Mouse (Mus musculus): ENCODE data around the gene Slc7a8. TPM values are rescaled to one million over a fixed set of nuclear protein-coding genes. Genes with fewer than 3 reads are reported as not detected.

The Slc7a8 gene
- polyA plus RNA-seq, 1 experiment from 2014 or later, result 2.2 TPM

GRCm38 (mm10) chr14:54705844-54706243 lies 75.9 kb downstream of the Slc7a8 start:
- H3K4me1 ChIP-seq (ENCODE audit: insufficient read depth), result peaks cover 23% of the 10 kb centered on the region
- DNase-seq (peak; percentile 89), ATAC-seq (peak; percentile 97)
- 3% methylated on average over 5 of the region's 5 CpGs for WGBS (ENCODE audit: insufficient replicate concordance)
- H3K9ac ChIP-seq (replicated peaks), result no peak overlapping the region; the same call in 1 of the 2 replicates
- peak overlapping the region; percentile 66 for H3K27ac ChIP-seq (ENCODE audit: low read depth)
- no peaks in the 10 kb centered on the region for H3K9me3 ChIP-seq (ENCODE audit: low read length)
- peaks cover 4% of the 10 kb centered on the region for H3K27me3 ChIP-seq (ENCODE audit: insufficient read depth, low read length)
- TF ChIP-seq CTCF (IDR thresholded peaks at IDR 0.05; ENCODE audit: low read depth) (peak; percentile 35), EP300 (IDR thresholded peaks at IDR 0.05; ENCODE audit: low read depth) (peak; percentile 96)
- H3K36me3 ChIP-seq (replicated peaks; ENCODE audit: insufficient read depth, low read length), result no peaks in the 10 kb centered on the region
- H3K4me3 ChIP-seq (ENCODE audit: low read depth, low read length), result 0 out of 2 replicates have a peak overlapping the region, but pooled peaks have one; percentile 0
- H3K4me2 ChIP-seq (ENCODE audit: low read depth, low read length), result peak overlapping the region; percentile 47

DNA sequence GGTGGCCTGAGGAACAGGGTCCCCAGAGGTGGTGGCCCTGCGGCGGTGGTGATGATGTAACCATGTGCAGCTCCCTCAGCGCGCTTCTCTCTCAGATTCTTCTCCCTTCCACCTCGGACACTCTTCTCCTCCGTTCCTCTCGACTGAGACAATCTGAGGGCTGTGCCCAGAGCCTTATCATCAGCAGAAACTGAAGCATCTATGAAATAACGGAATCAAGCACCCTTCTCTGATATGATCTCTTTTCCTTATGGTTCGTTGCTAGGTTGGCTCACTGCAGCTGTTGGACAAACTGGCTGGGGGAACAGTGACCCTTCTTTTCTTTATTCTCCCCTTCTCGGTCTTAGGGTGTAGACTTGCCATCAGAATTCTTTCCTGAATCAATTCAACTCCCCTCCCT lies 78.5 kb downstream of the Slc7a8 start:
- no peak for TF ChIP-seq CTCF (IDR thresholded peaks at IDR 0.05; ENCODE audit: low read depth)
- TF ChIP-seq EP300 (IDR thresholded peaks at IDR 0.05; ENCODE audit: low read depth), result no peak
- Histone ChIP-seq H3K27me3 (ENCODE audit: insufficient read depth, low read length) (peaks cover 4% of the 10 kb centered on the region), H3K9ac (replicated peaks) (no peak overlapping the region), H3K36me3 (replicated peaks; ENCODE audit: insufficient read depth, low read length) (no peaks in the 10 kb centered on the region), H3K4me2 (ENCODE audit: low read depth, low read length) (peak overlapping the region; percentile 22; the same call in 1 of the 2 replicates), H3K9me3 (ENCODE audit: low read length) (no peaks in the 10 kb centered on the region), H3K4me3 (ENCODE audit: low read depth, low read length) (no peak overlapping the region), H3K27ac (ENCODE audit: low read depth) (no peak overlapping the region), H3K4me1 (ENCODE audit: insufficient read depth) (peaks cover 23% of the 10 kb centered on the region)
- no peak for DNase-seq
- WGBS (ENCODE audit: insufficient replicate concordance), result 45% methylated on average over 10 of the region's 10 CpGs
- ATAC-seq, result no peak

DNA sequence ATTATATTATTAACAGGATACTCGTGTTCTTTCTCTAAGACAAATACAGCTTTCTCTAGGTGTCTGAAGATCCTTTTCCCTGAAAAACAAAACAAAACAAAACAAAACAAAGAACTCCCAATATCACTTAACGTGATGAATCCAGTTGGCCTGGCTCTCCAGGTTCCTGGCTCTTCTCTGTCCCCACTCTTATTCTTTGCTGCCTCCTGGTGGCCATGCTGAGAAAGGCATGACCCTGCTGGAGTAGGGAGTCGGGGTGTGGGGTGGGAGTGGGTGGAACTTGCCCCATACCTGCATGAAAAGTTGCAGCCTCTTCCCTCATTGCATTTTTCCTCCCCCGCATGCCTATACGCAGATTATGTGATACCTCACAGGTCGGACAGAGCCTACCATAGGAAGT lies 80.4 kb downstream of the Slc7a8 start:
- Histone ChIP-seq H3K4me3 (ENCODE audit: low read depth, low read length) (no peak overlapping the region), H3K9ac (replicated peaks) (no peak overlapping the region), H3K9me3 (ENCODE audit: low read length) (no peaks in the 10 kb centered on the region), H3K4me2 (ENCODE audit: low read depth, low read length) (no peak overlapping the region), H3K36me3 (replicated peaks; ENCODE audit: insufficient read depth, low read length) (no peaks in the 10 kb centered on the region), H3K27me3 (ENCODE audit: insufficient read depth, low read length) (peaks cover 4% of the 10 kb centered on the region; the same call in 1 of the 2 replicates), H3K27ac (ENCODE audit: low read depth) (no peak overlapping the region), H3K4me1 (ENCODE audit: insufficient read depth) (peaks cover 16% of the 10 kb centered on the region)
- ATAC-seq (no peak), DNase-seq (peak; percentile 88)
- no peak for TF ChIP-seq EP300 (IDR thresholded peaks at IDR 0.05; ENCODE audit: low read depth)
- TF ChIP-seq CTCF (IDR thresholded peaks at IDR 0.05; ENCODE audit: low read depth), result peak; percentile 98
- WGBS (ENCODE audit: insufficient replicate concordance), result 8% methylated on average over 6 of the region's 6 CpGs

GRCm38 (mm10) chr14:54699586-54699985 lies 82.2 kb downstream of the Slc7a8 start:
- 66% methylated on average over 3 of the region's 3 CpGs for WGBS (ENCODE audit: insufficient replicate concordance)
- Histone ChIP-seq H3K4me2 (ENCODE audit: low read depth, low read length) (no peak overlapping the region), H3K4me3 (ENCODE audit: low read depth, low read length) (no peak overlapping the region), H3K9me3 (ENCODE audit: low read length) (no peaks in the 10 kb centered on the region), H3K9ac (replicated peaks) (no peak overlapping the region), H3K4me1 (ENCODE audit: insufficient read depth) (no peaks in the 10 kb centered on the region; the same call in 1 of the 2 replicates), H3K27me3 (ENCODE audit: insufficient read depth, low read length) (peaks cover 4% of the 10 kb centered on the region; the same call in 1 of the 2 replicates), H3K36me3 (replicated peaks; ENCODE audit: insufficient read depth, low read length) (no peaks in the 10 kb centered on the region), H3K27ac (ENCODE audit: low read depth) (no peak overlapping the region)
- ATAC-seq (no peak), DNase-seq (no peak)
- TF ChIP-seq EP300 (IDR thresholded peaks at IDR 0.05; ENCODE audit: low read depth) (no peak), CTCF (IDR thresholded peaks at IDR 0.05; ENCODE audit: low read depth) (no peak)

DNA sequence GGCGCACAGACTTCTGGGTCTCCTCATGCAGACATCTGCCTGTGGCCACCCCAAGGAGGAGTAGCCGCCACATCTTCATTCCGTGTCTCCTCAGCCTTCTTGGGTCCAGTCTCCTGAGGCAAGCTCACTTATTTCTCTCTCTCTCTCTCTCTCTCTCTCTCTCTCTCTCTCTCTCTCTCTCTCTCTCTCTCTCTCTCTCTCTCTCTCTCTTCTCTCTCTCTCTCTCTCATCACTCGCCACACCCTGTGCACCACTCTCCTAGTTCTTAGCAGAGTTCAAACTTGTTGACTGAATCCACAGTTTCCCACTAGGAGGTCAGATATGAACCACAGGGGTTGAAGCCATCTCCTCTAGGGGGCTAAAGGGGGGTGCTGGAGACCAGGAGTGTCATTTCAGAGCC lies 83.0 kb downstream of the Slc7a8 start, which contains the start of gene Gm29776:
Gene Gm29776, minus strand, starts transcription at position 101 of the 400 bp plus-strand sequence.
- TF ChIP-seq CTCF (IDR thresholded peaks at IDR 0.05; ENCODE audit: low read depth) (no peak), EP300 (IDR thresholded peaks at IDR 0.05; ENCODE audit: low read depth) (no peak)
- Histone ChIP-seq H3K27me3 (ENCODE audit: insufficient read depth, low read length) (peaks cover 4% of the 10 kb centered on the region; the same call in 1 of the 2 replicates), H3K27ac (ENCODE audit: low read depth) (no peak within 1 kb of the TSS), H3K9me3 (ENCODE audit: low read length) (no peaks in the 10 kb centered on the region), H3K9ac (replicated peaks) (no peak within 1 kb of the TSS), H3K4me3 (ENCODE audit: low read depth, low read length) (no peak within 1 kb of the TSS), H3K36me3 (replicated peaks; ENCODE audit: insufficient read depth, low read length) (0 out of 2 replicates have a peak, but pooled peaks cover 2% of the 10 kb centered on the region), H3K4me1 (ENCODE audit: insufficient read depth) (no peaks in the 10 kb centered on the region; the same call in 1 of the 2 replicates), H3K4me2 (ENCODE audit: low read depth, low read length) (no peak within 1 kb of the TSS)
- 71% methylated on average over 4 of the region's 4 CpGs for WGBS (ENCODE audit: insufficient replicate concordance)
- no peak for ATAC-seq
- DNase-seq, result no peak

GRCm38 (mm10) chr14:54696752-54697151 lies 85.0 kb downstream of the Slc7a8 start:
- Histone ChIP-seq H3K4me1 (ENCODE audit: insufficient read depth) (no peaks in the 10 kb centered on the region; the same call in 1 of the 2 replicates), H3K9me3 (ENCODE audit: low read length) (no peaks in the 10 kb centered on the region), H3K27me3 (ENCODE audit: insufficient read depth, low read length) (no peaks in the 10 kb centered on the region), H3K36me3 (replicated peaks; ENCODE audit: insufficient read depth, low read length) (peaks cover 7% of the 10 kb centered on the region), H3K27ac (ENCODE audit: low read depth) (no peak overlapping the region), H3K4me3 (ENCODE audit: low read depth, low read length) (no peak overlapping the region), H3K4me2 (ENCODE audit: low read depth, low read length) (no peak overlapping the region), H3K9ac (replicated peaks) (no peak overlapping the region)
- WGBS (ENCODE audit: insufficient replicate concordance), result 86% methylated on average over 4 of the region's 4 CpGs
- no peak for ATAC-seq
- no peak for DNase-seq
- TF ChIP-seq EP300 (IDR thresholded peaks at IDR 0.05; ENCODE audit: low read depth) (no peak), CTCF (IDR thresholded peaks at IDR 0.05; ENCODE audit: low read depth) (no peak)

All from liver, postnatal 0 days (tissue).